In the genomic region with DNA sequence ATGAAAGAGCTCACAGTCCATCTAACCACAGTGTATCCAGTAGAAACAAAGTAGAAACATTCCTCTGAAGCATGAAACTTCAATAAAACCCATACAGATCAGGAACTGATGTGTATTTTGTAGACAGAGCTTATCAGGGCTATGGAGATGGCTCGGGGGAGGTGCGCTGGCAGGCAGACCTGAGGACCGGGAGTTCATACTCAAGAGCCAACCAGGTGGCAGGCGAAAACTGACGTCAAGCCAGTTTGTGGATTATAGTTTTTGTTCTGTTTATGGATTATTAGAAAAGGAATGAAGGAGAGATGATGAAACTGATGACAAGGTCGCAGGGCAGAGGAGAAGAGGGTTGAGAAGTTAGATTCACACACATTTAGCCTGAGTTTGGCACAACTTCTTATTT, we compare ENCODE assay signal across 25 mouse cellular contexts. TPM values are rescaled to one million over a fixed set of nuclear protein-coding genes. Genes with fewer than 3 reads are reported as not detected.
"Had no signal": no experiment of that assay in that cellular context is flagged by ENCODE, and none has a peak within 500 bp of the region (broad histone marks: within the 10 kb centered on the region; RNA-seq: fewer than 3 reads in every experiment).

No protein-coding gene starts in this region.

- H3K27ac ChIP-seq: neural tube, embryonic 12.5 days; neural tube, embryonic 13.5 days; neural tube, embryonic 15.5 days; stomach, embryonic 15.5 days; stomach, postnatal 0 days had no signal

- H3K27me3 ChIP-seq: neural tube, embryonic 12.5 days; neural tube, embryonic 13.5 days; neural tube, embryonic 15.5 days; stomach, embryonic 15.5 days had no signal

- H3K4me3 ChIP-seq: neural tube, embryonic 12.5 days; neural tube, embryonic 13.5 days; neural tube, embryonic 15.5 days; stomach, embryonic 15.5 days had no signal

- DNase-seq: retina, postnatal 1 day; right cerebral cortex, adult 18-20 months; right cerebral cortex, postnatal 14 days; right cerebral cortex, postnatal 25 days; right cerebral cortex, postnatal 4 days; spleen, adult 18-20 months; thymus, adult 18-20 months; thymus, adult 2 months; thymus, postnatal 14 days; thymus, postnatal 25 days; thymus, postnatal 36 days; thymus, postnatal 4 days had no signal

- H3K36me3 ChIP-seq: neural tube, embryonic 12.5 days; neural tube, embryonic 13.5 days; neural tube, embryonic 15.5 days; stomach, embryonic 15.5 days had no signal

- H3K4me2 ChIP-seq: neural tube, embryonic 12.5 days; neural tube, embryonic 13.5 days; neural tube, embryonic 15.5 days; stomach, embryonic 15.5 days had no signal

- H3K9me3 ChIP-seq: neural tube, embryonic 12.5 days; neural tube, embryonic 13.5 days; neural tube, embryonic 15.5 days; stomach, embryonic 15.5 days had no signal

- H3K9ac ChIP-seq: neural tube, embryonic 12.5 days; neural tube, embryonic 13.5 days; neural tube, embryonic 15.5 days; stomach, embryonic 15.5 days had no signal

- H3K4me1 ChIP-seq: neural tube, embryonic 12.5 days; neural tube, embryonic 13.5 days; neural tube, embryonic 15.5 days; stomach, embryonic 15.5 days had no signal

RNA-seq across cellular contexts. Expression of a gene that starts 54.7 kb away (rescaled TPM):
- polyA plus RNA-seq: neural tube, embryonic 11.5 days; neural tube, embryonic 12.5 days; neural tube, embryonic 13.5 days; neural tube, embryonic 14.5 days; neural tube, embryonic 15.5 days; small intestine, adult 2 months; spleen, adult 2 months; stomach, embryonic 14.5 days; stomach, embryonic 15.5 days; stomach, embryonic 16.5 days; stomach, postnatal 0 days; thymus, adult 2 months; thymus, postnatal 0 days; urinary bladder, adult 2 months had no signal
